Mouse (Mus musculus) thymus, adult 2 months (tissue): ENCODE measurements around the gene Ccdc6. TPM values are rescaled to one million over a fixed set of nuclear protein-coding genes. Genes with fewer than 3 reads are reported as not detected.

Source experiments
- DNase-seq: peaks from one replicate; pipeline ENCODE4 v3.0.0; 2021
- H3K27ac ChIP-seq: fragments of 200-500 bp; 2 replicates; pipeline ENCODE4 v1.5.1; 2012; ENCODE audit warnings: low read length, control low read depth; ENCODE audit not compliant: control insufficient read depth, insufficient read depth
- H3K27me3 ChIP-seq: fragments of 200-500 bp; 2 replicates; pipeline ENCODE4 v1.6.1; 2012; ENCODE audit warnings: mild to moderate bottlenecking, low read length, moderate library complexity, mixed read lengths; ENCODE audit not compliant: control insufficient read depth, insufficient read depth
- H3K36me3 ChIP-seq: fragments of 200-500 bp; 2 replicates; pipeline ENCODE4 v1.6.1; 2012; ENCODE audit warnings: mild to moderate bottlenecking, low read length, moderate library complexity; ENCODE audit not compliant: control insufficient read depth, insufficient read depth
- H3K4me1 ChIP-seq: fragments of 200-500 bp; replicated peaks from 2 replicates; pipeline ENCODE4 v1.6.1; 2012; ENCODE audit warnings: low read length; ENCODE audit not compliant: control insufficient read depth, insufficient read depth
- H3K4me3 ChIP-seq: fragments of 200-500 bp; 2 replicates; pipeline ENCODE4 v1.5.1; 2012; ENCODE audit warnings: mild to moderate bottlenecking, low read length, control low read depth, moderate library complexity; ENCODE audit not compliant: control insufficient read depth, insufficient read depth
- CTCF ChIP-seq: fragments of 200-500 bp; IDR thresholded peaks from 2 replicates; pipeline ENCODE4 v1.5.1; 2012; ENCODE audit warnings: mild to moderate bottlenecking, control low read depth, low read length, moderate library complexity, borderline replicate concordance; ENCODE audit not compliant: control insufficient read depth, poor library complexity, insufficient read depth; ENCODE audit errors: extremely low read depth
- POLR2A ChIP-seq: fragments of 200-500 bp; IDR thresholded peaks from 2 replicates; pipeline ENCODE4 v1.6.1; 2012; ENCODE audit warnings: mild to moderate bottlenecking, low read length, control low read depth, moderate library complexity; ENCODE audit not compliant: control insufficient read depth, poor library complexity, insufficient read depth; ENCODE audit errors: extremely low read depth
- WGBS: fragments of 180-500 bp; shearing (Covaris S2); methylation state at CpG from one replicate; pipeline ENCODE4 v1.1.7; 2018; 5-methylcytosine and 5-hydroxymethylcytosine counted together
- polyA plus RNA-seq: library from polyadenylated mRNA; depleted of rRNA; stranded (reverse); fragments of >200 nt; gene quantifications from 2 replicates; pipeline ENCODE4 v1.2.3, GENCODE M21; 2012

Gene Ccdc6
- polyA plus RNA-seq, 1 experiment, result 45.5 TPM

DNA sequence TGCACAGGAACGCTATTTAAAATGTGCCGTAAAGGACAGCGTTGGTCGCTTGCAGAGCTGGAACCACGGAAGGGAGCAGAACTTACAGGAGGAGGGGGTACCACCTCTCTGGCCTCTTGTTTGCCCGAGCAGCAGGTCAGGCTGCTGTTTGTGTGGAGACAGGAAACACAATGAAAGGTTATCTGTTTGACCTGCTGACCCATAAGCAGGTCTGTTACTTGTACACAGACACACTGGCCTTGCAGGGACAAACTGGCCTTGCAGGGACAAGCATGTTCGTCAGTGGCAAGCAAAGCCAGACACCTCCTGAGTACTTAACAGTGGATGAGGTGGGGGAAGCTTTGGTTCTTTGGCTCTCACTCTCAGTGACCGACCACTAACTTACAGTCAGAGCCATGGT is 2.1 kb downstream of the Ccdc6 start:
- H3K4me3 ChIP-seq, result no peak overlapping the region
- no peaks in the 10 kb centered on the region for H3K27me3 ChIP-seq
- TF ChIP-seq POLR2A (no peak), CTCF (no peak)
- peaks cover 20% of the 10 kb centered on the region for H3K4me1 ChIP-seq
- DNase-seq, result no peak
- no peak overlapping the region for H3K27ac ChIP-seq
- no peaks in the 10 kb centered on the region for H3K36me3 ChIP-seq
- WGBS, result 87% methylated on average over 8 of the region's 8 CpGs

DNA sequence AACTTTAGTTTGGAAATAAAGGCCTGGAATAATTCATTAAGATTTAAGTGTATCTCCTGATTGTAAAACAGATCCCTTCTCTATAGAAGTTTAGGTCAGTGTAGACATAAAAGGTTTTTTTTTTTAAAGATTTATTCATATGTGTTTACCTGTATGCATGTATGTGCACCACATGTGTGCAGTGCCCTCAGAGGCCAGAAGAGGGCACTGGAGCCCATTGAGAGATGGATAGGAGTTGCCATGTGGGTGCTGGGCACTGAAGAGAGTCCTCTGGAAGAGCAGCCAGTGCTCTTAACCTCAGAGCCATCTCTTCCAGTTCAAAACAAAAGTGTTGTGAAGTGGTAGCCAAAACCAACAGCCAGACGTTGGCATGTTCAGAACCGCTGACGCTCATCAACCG is 5.2 kb downstream of the Ccdc6 start:
- 96% methylated on average over 4 of the region's 4 CpGs for WGBS
- Histone ChIP-seq H3K27me3 (no peaks in the 10 kb centered on the region), H3K36me3 (no peaks in the 10 kb centered on the region), H3K27ac (no peak overlapping the region), H3K4me3 (no peak overlapping the region), H3K4me1 (peaks cover 15% of the 10 kb centered on the region)
- DNase-seq, result no peak
- TF ChIP-seq POLR2A (no peak), CTCF (no peak)

- Histone ChIP-seq H3K27me3 (no peaks in the 10 kb centered on the region), H3K4me1 (no peaks in the 10 kb centered on the region; the same call in 1 of the 2 replicates), H3K36me3 (no peaks in the 10 kb centered on the region), H3K27ac (no peak overlapping the region), H3K4me3 (no peak overlapping the region)
- WGBS, result 88% methylated on average over 12 of the region's 13 CpGs
- DNase-seq, result no peak
- TF ChIP-seq CTCF, result no peak
- TF ChIP-seq POLR2A, result no peak
These were observed 11.1 kb downstream of the Ccdc6 start for GRCm38 (mm10) chr10:70108016-70108415.

DNA sequence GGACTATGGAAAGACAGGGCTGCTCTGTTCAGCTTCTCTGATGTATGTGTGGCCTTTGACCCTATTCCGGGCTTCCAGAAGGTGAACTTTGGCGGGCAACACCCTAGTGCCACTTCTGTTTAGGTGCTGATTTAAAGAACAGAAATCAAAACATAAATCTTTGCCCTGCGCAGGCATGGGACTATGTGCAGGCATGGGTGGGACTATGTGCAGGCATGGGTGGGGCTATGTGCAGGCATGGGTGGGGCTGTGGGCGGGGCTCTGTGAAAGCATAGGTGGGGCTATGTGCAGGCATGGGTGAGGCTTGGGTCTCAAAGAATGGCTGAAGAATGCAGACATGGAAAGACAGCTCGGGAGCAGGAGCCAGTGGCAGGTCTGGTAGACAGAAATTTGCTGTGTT is 13.1 kb downstream of the Ccdc6 start:
- H3K36me3 ChIP-seq, result no peaks in the 10 kb centered on the region
- H3K27ac ChIP-seq, result no peak overlapping the region
- no peaks in the 10 kb centered on the region; the same call in 1 of the 2 replicates for H3K4me1 ChIP-seq
- no peak overlapping the region for H3K4me3 ChIP-seq
- no peak for DNase-seq
- TF ChIP-seq POLR2A (no peak), CTCF (no peak)
- 88% methylated on average over 5 of the region's 5 CpGs for WGBS
- H3K27me3 ChIP-seq, result no peaks in the 10 kb centered on the region

- Histone ChIP-seq H3K4me1 (no peaks in the 10 kb centered on the region; the same call in 1 of the 2 replicates), H3K27me3 (no peaks in the 10 kb centered on the region), H3K36me3 (no peaks in the 10 kb centered on the region), H3K4me3 (no peak overlapping the region), H3K27ac (no peak overlapping the region)
- 88% methylated on average over 7 of the region's 7 CpGs for WGBS
- no peak for DNase-seq
- TF ChIP-seq POLR2A (no peak), CTCF (no peak)
These were observed 13.9 kb downstream of the Ccdc6 start for GRCm38 (mm10) chr10:70110815-70111214.

- WGBS, result 96% methylated on average over 6 of the region's 6 CpGs
- no peaks in the 10 kb centered on the region; the same call in 1 of the 2 replicates for H3K4me1 ChIP-seq
- H3K27ac ChIP-seq, result no peak overlapping the region
- H3K36me3 ChIP-seq, result no peaks in the 10 kb centered on the region
- H3K27me3 ChIP-seq, result no peaks in the 10 kb centered on the region
- H3K4me3 ChIP-seq, result no peak overlapping the region
- DNase-seq, result no peak
- TF ChIP-seq POLR2A (no peak), CTCF (no peak)
These were observed 14.7 kb downstream of the Ccdc6 start for GRCm38 (mm10) chr10:70111643-70112042.

- Histone ChIP-seq H3K27me3 (no peaks in the 10 kb centered on the region), H3K36me3 (no peaks in the 10 kb centered on the region), H3K4me1 (no peaks in the 10 kb centered on the region; the same call in 1 of the 2 replicates), H3K4me3 (no peak overlapping the region), H3K27ac (no peak overlapping the region)
- no peak for DNase-seq
- TF ChIP-seq CTCF (no peak), POLR2A (no peak)
- WGBS, result 95% methylated on average over 8 of the region's 8 CpGs
These were observed 17.2 kb downstream of the Ccdc6 start for GRCm38 (mm10) chr10:70114048-70114635.
